Mouse (Mus musculus): ENCODE results near the gene 1700030K09Rik. TPM values are rescaled to one million over a fixed set of nuclear protein-coding genes. Genes with fewer than 3 reads are reported as not detected.
A peak's percentile ranks its signal among the peaks of the same experiment; 100 is the strongest.

Gene 1700030K09Rik
- polyA plus RNA-seq, 1 experiment from 2014 or later = 9.4 TPM

GRCm38 (mm10) chr8:72507505-72507904, 63.8 kb downstream of the 1700030K09Rik start:
- H3K27me3 ChIP-seq (ENCODE audit: control insufficient read depth, insufficient read depth, low read length) = no peaks in the 10 kb centered on the region
- WGBS = 76% methylated on average over 1 of the region's 1 CpGs
- no peak overlapping the region for H3K9ac ChIP-seq (ENCODE audit: low read length)
- peaks cover 5% of the 10 kb centered on the region; the same call in 1 of the 2 replicates for H3K36me3 ChIP-seq (ENCODE audit: control insufficient read depth, insufficient read depth, low read length)
- peaks cover 5 to 47% of the 10 kb centered on the region in 2 experiments for H3K4me1 ChIP-seq (ENCODE audit: control insufficient read depth in 2 of 2, insufficient read depth in 2 of 2, low read length in 2 of 2)
- no peak overlapping the region for H3K4me3 ChIP-seq (ENCODE audit: control insufficient read depth in 1 of 2, insufficient read depth in 1 of 2, low read depth in 1 of 2, low read length in 2 of 2)
- H3K4me2 ChIP-seq (ENCODE audit: low read length) = no peak overlapping the region
- no peak overlapping the region for H3K27ac ChIP-seq (replicated peaks in 1 of 2; ENCODE audit: control insufficient read depth in 1 of 2, insufficient read depth in 1 of 2, low read depth in 2 of 2, low read length in 2 of 2)
- H3K9me3 ChIP-seq (ENCODE audit: control insufficient read depth, low read length) = no peaks in the 10 kb centered on the region
- no peak for ATAC-seq (ENCODE audit: insufficient number of reproducible peaks, insufficient read depth, low FRiP score, low read depth)

Small RNA genes lying within 50 kb of the gene (microRNA-seq; reads per million reads assigned to microRNA genes)
- gene Mir7068 = 3.9 reads per million, percentile 11 among the genes with 10 or more reads in this experiment

Other genes with a start within 250 kb of the 1700030K09Rik start
- not detected in 2 replicates for gene Cib3, start 231.0 kb upstream of the 1700030K09Rik start, polyA plus RNA-seq (2014; fragmentation: Nextera tagmentation; extraction: Ambion mirVana)
- gene Gm11034, start 230.2 kb upstream of the 1700030K09Rik start, polyA plus RNA-seq (2014; fragmentation: Nextera tagmentation; extraction: Ambion mirVana) = not detected in 2 replicates
- gene Fam32a, start 224.2 kb upstream of the 1700030K09Rik start, polyA plus RNA-seq (2014; fragmentation: Nextera tagmentation; extraction: Ambion mirVana) = 39.6 and 42.3 TPM in 2 replicates
- 108 TPM in 2 replicates for gene Ap1m1, start 203.9 kb upstream of the 1700030K09Rik start, polyA plus RNA-seq (2014; fragmentation: Nextera tagmentation; extraction: Ambion mirVana)
- gene Gm10282, start 138.6 kb upstream of the 1700030K09Rik start, polyA plus RNA-seq (2014; fragmentation: Nextera tagmentation; extraction: Ambion mirVana) = 17.9 and 18.1 TPM in 2 replicates
- gene Klf2, start 124.8 kb upstream of the 1700030K09Rik start, polyA plus RNA-seq (2014; fragmentation: Nextera tagmentation; extraction: Ambion mirVana) = 22.0 and 24.1 TPM in 2 replicates
- gene Eps15l1, start 22.4 kb upstream of the 1700030K09Rik start, polyA plus RNA-seq (2014; fragmentation: Nextera tagmentation; extraction: Ambion mirVana) = 39.4 and 44.1 TPM in 2 replicates
- 1.6 TPM in 2 replicates for gene Calr3, start within 50 bp of the 1700030K09Rik start, polyA plus RNA-seq (2014; fragmentation: Nextera tagmentation; extraction: Ambion mirVana)
- 30.9 and 34.7 TPM in 2 replicates for gene Cherp, start 31.3 kb downstream of the 1700030K09Rik start, polyA plus RNA-seq (2014; fragmentation: Nextera tagmentation; extraction: Ambion mirVana)
- gene Slc35e1, start 48.7 kb downstream of the 1700030K09Rik start, polyA plus RNA-seq (2014; fragmentation: Nextera tagmentation; extraction: Ambion mirVana) = 14.4 and 14.8 TPM in 2 replicates
- 7.3 and 7.8 TPM in 2 replicates for gene Med26, start 104.4 kb downstream of the 1700030K09Rik start, polyA plus RNA-seq (2014; fragmentation: Nextera tagmentation; extraction: Ambion mirVana)
- gene Smim7, start 127.2 kb downstream of the 1700030K09Rik start, polyA plus RNA-seq (2014; fragmentation: Nextera tagmentation; extraction: Ambion mirVana) = 122 and 126 TPM in 2 replicates
- 97.0 and 98.3 TPM in 2 replicates for gene Tmem38a, start 128.2 kb downstream of the 1700030K09Rik start, polyA plus RNA-seq (2014; fragmentation: Nextera tagmentation; extraction: Ambion mirVana)
- 0.14 and 0.19 TPM in 2 replicates for gene Nwd1, start 202.8 kb downstream of the 1700030K09Rik start, polyA plus RNA-seq (2014; fragmentation: Nextera tagmentation; extraction: Ambion mirVana)